Mouse (Mus musculus): ENCODE results near the gene Polr2i. TPM values are rescaled to one million over a fixed set of nuclear protein-coding genes. Genes with fewer than 3 reads are reported as not detected.

The Polr2i gene
- total and polyA plus RNA-seq, 2 experiments from 2014 or later: 126 to 196 TPM

- no peak overlapping the region for H3K27ac ChIP-seq (ENCODE audit: low read depth, low read length)
- no peaks in the 10 kb centered on the region for H3K4me1 ChIP-seq (ENCODE audit: insufficient read depth, low read length)
- no peak overlapping the region for H3K4me2 ChIP-seq (ENCODE audit: low read depth, low read length, poor library complexity, severe bottlenecking)
- no peaks in the 10 kb centered on the region for H3K27me3 ChIP-seq (ENCODE audit: insufficient read depth, low read length)
- ATAC-seq (ENCODE audit: low FRiP score): no peak
- TF ChIP-seq CTCF (IDR thresholded peaks at IDR 0.05): no peak
- peaks cover 25% of the 10 kb centered on the region for H3K36me3 ChIP-seq (ENCODE audit: insufficient read depth, low read length)
- H3K9me3 ChIP-seq (ENCODE audit: low read length): no peaks in the 10 kb centered on the region
- no peak for DNase-seq (ENCODE audit: low spot score)
- H3K4me3 ChIP-seq (ENCODE audit: low read depth, low read length): no peak overlapping the region
- H3K9ac ChIP-seq (replicated peaks; ENCODE audit: low read length, poor library complexity, severe bottlenecking): no peak overlapping the region
- WGBS: 95% methylated on average over 5 of the region's 5 CpGs
Measured at GRCm38 (mm10) chr7:30222205-30222604, 9.5 kb upstream of the Polr2i start.

- Histone ChIP-seq H3K4me1 (ENCODE audit: insufficient read depth, low read length) (no peaks in the 10 kb centered on the region), H3K36me3 (ENCODE audit: insufficient read depth, low read length) (peaks cover 36% of the 10 kb centered on the region), H3K9ac (replicated peaks; ENCODE audit: low read length, poor library complexity, severe bottlenecking) (no peak overlapping the region), H3K4me2 (ENCODE audit: low read depth, low read length, poor library complexity, severe bottlenecking) (no peak overlapping the region), H3K27me3 (ENCODE audit: insufficient read depth, low read length) (no peaks in the 10 kb centered on the region), H3K9me3 (ENCODE audit: low read length) (no peaks in the 10 kb centered on the region), H3K4me3 (ENCODE audit: low read depth, low read length) (no peak overlapping the region), H3K27ac (ENCODE audit: low read depth, low read length) (no peak overlapping the region)
- 95% methylated on average over 12 of the region's 12 CpGs for WGBS
- TF ChIP-seq CTCF (IDR thresholded peaks at IDR 0.05): no peak
- DNase-seq (ENCODE audit: low spot score): no peak
- ATAC-seq (ENCODE audit: low FRiP score): no peak
Measured at GRCm38 (mm10) chr7:30224206-30224605, 7.5 kb upstream of the Polr2i start.

DNA sequence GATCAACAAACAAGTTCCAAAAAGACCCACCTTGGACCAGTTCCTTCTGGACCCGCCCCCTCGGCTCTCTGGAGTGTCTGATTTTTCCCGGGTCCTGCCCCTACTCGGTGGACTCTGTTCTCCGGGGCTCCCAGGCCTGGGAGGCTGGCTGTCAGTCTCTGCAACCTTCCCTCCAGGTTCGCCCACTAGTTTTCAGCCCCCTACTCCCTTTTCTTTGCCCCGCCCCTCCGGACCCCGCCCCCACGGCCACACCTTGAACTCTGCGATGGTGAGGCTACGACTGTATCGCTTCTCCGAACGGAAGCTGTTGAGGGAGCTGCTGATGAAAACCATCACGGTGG is 450 bp upstream of the Polr2i start:
- H3K9ac ChIP-seq (replicated peaks; ENCODE audit: low read length, poor library complexity, severe bottlenecking): peak overlapping the region; percentile 72
- no peak for TF ChIP-seq CTCF (IDR thresholded peaks at IDR 0.05)
- peak overlapping the region; percentile 79 for H3K4me2 ChIP-seq (ENCODE audit: low read depth, low read length, poor library complexity, severe bottlenecking)
- H3K36me3 ChIP-seq (ENCODE audit: insufficient read depth, low read length): peaks cover 38% of the 10 kb centered on the region
- ATAC-seq (ENCODE audit: low FRiP score) (peak; percentile 17; the same call in 1 of the 2 replicates), DNase-seq (ENCODE audit: low spot score) (peak; percentile 6)
- peaks cover 12% of the 10 kb centered on the region for H3K4me1 ChIP-seq (ENCODE audit: insufficient read depth, low read length)
- H3K27ac ChIP-seq (ENCODE audit: low read depth, low read length): peak overlapping the region; percentile 95
- H3K27me3 ChIP-seq (ENCODE audit: insufficient read depth, low read length): no peaks in the 10 kb centered on the region
- WGBS: under 1% methylated on average over 15 of the region's 16 CpGs
- H3K9me3 ChIP-seq (ENCODE audit: low read length): no peaks in the 10 kb centered on the region
- peak overlapping the region; percentile 62 for H3K4me3 ChIP-seq (ENCODE audit: low read depth, low read length)

- DNase-seq (ENCODE audit: low spot score) (peak; percentile 63), ATAC-seq (ENCODE audit: low FRiP score) (peak; percentile 18; the same call in 1 of the 2 replicates)
- peak; percentile 60 for TF ChIP-seq CTCF (IDR thresholded peaks at IDR 0.05)
- H3K9ac ChIP-seq (replicated peaks; ENCODE audit: low read length, poor library complexity, severe bottlenecking): peak overlapping the region; percentile 72
- H3K4me1 ChIP-seq (ENCODE audit: insufficient read depth, low read length): peaks cover 12% of the 10 kb centered on the region
- no peaks in the 10 kb centered on the region for H3K27me3 ChIP-seq (ENCODE audit: insufficient read depth, low read length)
- no peaks in the 10 kb centered on the region for H3K9me3 ChIP-seq (ENCODE audit: low read length)
- peak overlapping the region; percentile 62 for H3K4me3 ChIP-seq (ENCODE audit: low read depth, low read length)
- peak overlapping the region; percentile 79 for H3K4me2 ChIP-seq (ENCODE audit: low read depth, low read length, poor library complexity, severe bottlenecking)
- 4% methylated on average over 24 of the region's 24 CpGs for WGBS
- peaks cover 25% of the 10 kb centered on the region for H3K36me3 ChIP-seq (ENCODE audit: insufficient read depth, low read length)
- peak overlapping the region; percentile 95 for H3K27ac ChIP-seq (ENCODE audit: low read depth, low read length)
Measured at GRCm38 (mm10) chr7:30232631-30233148, 942 bp downstream of the Polr2i start.

- H3K4me3 ChIP-seq (ENCODE audit: low read depth, low read length): no peak overlapping the region
- peaks cover 20% of the 10 kb centered on the region for H3K36me3 ChIP-seq (ENCODE audit: insufficient read depth, low read length)
- H3K27ac ChIP-seq (ENCODE audit: low read depth, low read length): no peak overlapping the region
- peak overlapping the region; percentile 79 for H3K4me2 ChIP-seq (ENCODE audit: low read depth, low read length, poor library complexity, severe bottlenecking)
- no peak for TF ChIP-seq CTCF (IDR thresholded peaks at IDR 0.05)
- peaks cover 12% of the 10 kb centered on the region for H3K4me1 ChIP-seq (ENCODE audit: insufficient read depth, low read length)
- H3K9me3 ChIP-seq (ENCODE audit: low read length): no peaks in the 10 kb centered on the region
- DNase-seq (ENCODE audit: low spot score): no peak
- 90% methylated on average over 20 of the region's 20 CpGs for WGBS
- ATAC-seq (ENCODE audit: low FRiP score): no peak
- H3K9ac ChIP-seq (replicated peaks; ENCODE audit: low read length, poor library complexity, severe bottlenecking): no peak overlapping the region
- no peaks in the 10 kb centered on the region for H3K27me3 ChIP-seq (ENCODE audit: insufficient read depth, low read length)
Measured at GRCm38 (mm10) chr7:30233387-30233786, 1.6 kb downstream of the Polr2i start.

DNA sequence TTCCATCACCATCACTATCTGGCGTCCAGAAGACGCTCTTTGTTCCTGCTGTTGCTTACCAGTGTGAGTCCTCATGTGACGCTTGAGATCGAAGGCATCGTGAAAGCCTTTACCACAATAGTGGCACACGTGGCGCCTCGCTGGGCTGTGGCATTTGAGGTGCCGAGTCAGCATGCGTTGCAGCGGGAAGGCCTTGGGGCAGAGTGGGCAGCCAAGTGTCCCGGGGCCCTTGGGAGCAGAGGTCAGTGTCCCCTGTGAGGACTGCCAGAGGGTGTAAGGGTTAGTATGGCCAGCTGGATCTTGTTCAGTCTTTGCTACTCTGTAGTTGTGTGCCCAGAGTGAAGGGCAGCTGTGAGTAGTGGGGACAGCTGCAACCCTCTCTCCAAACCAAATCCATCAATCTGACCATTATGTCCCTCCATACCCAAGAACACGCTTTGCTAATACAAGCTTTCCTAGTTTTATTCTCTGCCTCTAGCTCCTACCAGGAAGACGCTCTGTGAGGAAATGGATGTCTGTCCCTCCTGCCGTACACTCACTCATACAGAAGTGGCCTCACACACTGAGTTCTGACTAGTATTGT is 2.6 kb downstream of the Polr2i start:
- no peak overlapping the region for H3K9ac ChIP-seq (replicated peaks; ENCODE audit: low read length, poor library complexity, severe bottlenecking)
- peaks cover 20% of the 10 kb centered on the region for H3K36me3 ChIP-seq (ENCODE audit: insufficient read depth, low read length)
- no peak for ATAC-seq (ENCODE audit: low FRiP score)
- TF ChIP-seq CTCF (IDR thresholded peaks at IDR 0.05): no peak
- peaks cover 12% of the 10 kb centered on the region for H3K4me1 ChIP-seq (ENCODE audit: insufficient read depth, low read length)
- no peaks in the 10 kb centered on the region for H3K9me3 ChIP-seq (ENCODE audit: low read length)
- DNase-seq (ENCODE audit: low spot score): no peak
- no peak overlapping the region for H3K27ac ChIP-seq (ENCODE audit: low read depth, low read length)
- no peak overlapping the region for H3K4me2 ChIP-seq (ENCODE audit: low read depth, low read length, poor library complexity, severe bottlenecking)
- no peaks in the 10 kb centered on the region for H3K27me3 ChIP-seq (ENCODE audit: insufficient read depth, low read length)
- WGBS: 94% methylated on average over 15 of the region's 15 CpGs
- H3K4me3 ChIP-seq (ENCODE audit: low read depth, low read length): no peak overlapping the region

All from midbrain, postnatal 0 days (tissue).